Mouse (Mus musculus) spleen, adult 2 months (tissue): ENCODE measurements around the gene Adamts10.

ENCODE experiments used
- CTCF ChIP-seq: fragments of 200-500 bp; IDR thresholded peaks from 2 replicates; pipeline ENCODE4 v1.5.1; 2011; ENCODE audit warnings: mild to moderate bottlenecking, inconsistent platforms; ENCODE audit not compliant: insufficient read depth, insufficient read length, insufficient replicate concordance; ENCODE audit errors: extremely low read depth
- POLR2A ChIP-seq: fragments of 200-500 bp; IDR thresholded peaks from 2 replicates; pipeline ENCODE4 v1.6.1; 2011; ENCODE audit warnings: low read depth, low read length, inconsistent platforms

DNA sequence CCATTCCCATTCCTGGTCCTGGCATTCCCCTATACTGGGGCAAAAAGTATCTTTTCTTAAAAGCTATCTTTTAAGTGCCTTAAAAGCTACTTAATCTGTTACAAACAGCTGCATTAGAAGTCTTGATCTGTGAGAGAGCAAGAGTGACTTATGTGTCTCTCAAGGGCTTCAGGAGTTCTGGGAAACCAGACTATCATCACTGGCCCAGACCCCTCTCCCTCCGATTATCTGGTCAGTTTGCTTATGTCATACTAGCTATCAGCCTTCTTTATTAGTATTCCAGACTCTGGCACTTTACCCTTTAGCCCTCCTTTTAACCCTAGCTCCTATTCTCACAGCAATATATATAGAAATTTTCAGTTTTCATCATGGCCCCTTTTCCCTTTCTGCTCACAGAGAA, 25.1 kb upstream of the Adamts10 start:
- TF ChIP-seq POLR2A: no peak
- TF ChIP-seq CTCF: no peak
